In genomic region chr11:5837251-5838246, GRCm38 (mm10) we compare ENCODE assay signal across 8 mouse cellular contexts. TPM values are rescaled to one million over a fixed set of nuclear protein-coding genes. Genes with fewer than 3 reads are reported as not detected.
A peak's percentile ranks its signal among the peaks of the same experiment; 100 is the strongest.
DNase-seq lines count a peak whose midpoint lies in the region; ATAC-seq and TF ChIP-seq lines count a peak whose summit lies in the region.

Gene Polm, minus strand, starts transcription at chr11:5838016.

- H3K36me3 ChIP-seq in megakaryocyte, embryonic 14.5 days (replicated peaks; ENCODE audit: low read length): peaks cover 38% of the 10 kb centered on the region

- peak; percentile 91 to 95 for DNase-seq in gastrocnemius, adult 8-10 months (ENCODE audit: low spot score in 2 of 2)
- DNase-seq in hindlimb bud, embryonic 11.5 days (ENCODE audit: extremely low spot score, low read depth, low spot score): peak; percentile 88
- DNase-seq in left cerebral cortex, adult 8-10 months (ENCODE audit: low spot score in 2 of 2): peak; percentile 62 to 85
- peak; percentile 91 to 93 for DNase-seq in right cerebral cortex, postnatal 10 days (ENCODE audit: low spot score in 2 of 2)
- DNase-seq in urinary bladder, postnatal 25 days (ENCODE audit: low spot score): peak; percentile 89

- peak; percentile 41; the same call in 1 of the 2 replicates for TF ChIP-seq POLR2A in cortical plate, adult 2 months (IDR thresholded peaks at IDR 0.05; ENCODE audit: extremely low read depth, insufficient read depth, low read length)

- 0 out of 2 replicates have a peak within 1 kb of the TSS, but pooled peaks have one; percentile 35 for H3K27ac ChIP-seq in cortical plate, adult 2 months (ENCODE audit: insufficient read depth, low read length)

- no peaks in the 10 kb centered on the region for H3K27me3 ChIP-seq in megakaryocyte, embryonic 14.5 days (replicated peaks)

- ATAC-seq in activated CD4-positive, CD25-positive, alpha-beta regulatory T cell, adult 4 months: peak; percentile 90

- peak within 1 kb of the TSS; percentile 76 for H3K4me3 ChIP-seq in cortical plate, adult 2 months (ENCODE audit: insufficient read depth, low read length)
- peak within 1 kb of the TSS; percentile 95 for H3K4me3 ChIP-seq in megakaryocyte, embryonic 14.5 days (replicated peaks)

- peak; percentile 38; the same call in 1 of the 2 replicates for TF ChIP-seq CTCF in cortical plate, adult 2 months (IDR thresholded peaks at IDR 0.05; ENCODE audit: extremely low read depth, insufficient read depth, low read length)

- H3K9me3 ChIP-seq in megakaryocyte, embryonic 14.5 days: peaks cover 28% of the 10 kb centered on the region

- H3K4me1 ChIP-seq in cortical plate, adult 2 months (ENCODE audit: control insufficient read depth, insufficient read depth, low read length): no peaks in the 10 kb centered on the region
- H3K4me1 ChIP-seq in megakaryocyte, embryonic 14.5 days: peaks cover 28% of the 10 kb centered on the region

RNA-seq across cellular contexts. Expression of gene Polm, which starts in this region (rescaled TPM):
- polyA plus RNA-seq in activated CD4-positive, CD25-positive, alpha-beta regulatory T cell, adult 4 months (2017; shearing (Covaris generic)): 10 to 100 TPM; 20.6 to 22.5 TPM
- 10.6 and 11.0 TPM in 2 replicates for polyA plus RNA-seq in cortical plate, adult 2 months (2012; rRNA removed)
- 1 to 10 TPM; 1.6 to 2.5 (median 2.0) TPM for total RNA-seq in gastrocnemius, adult 8-10 months (2022)
- 10 to 100 TPM in 3 of 4 experiments, 1 to 10 TPM in 1; 9.8 to 14.5 (median 13.4) TPM for total RNA-seq in left cerebral cortex, adult 8-10 months (2022)
- polyA plus RNA-seq in megakaryocyte, embryonic 14.5 days (2012; ENCODE audit: insufficient read depth, low replicate concordance): 2.3 and 4.2 TPM in 2 replicates

Comparison
In these comparisons a context has a peak if more than half of its experiments do, and no peak if none do; other contexts are left out.
1. Peak in every context shown above with its lines: DNase-seq, ATAC-seq, H3K4me3 ChIP-seq and H3K27ac ChIP-seq.